Mouse (Mus musculus) spleen, postnatal 0 days (tissue): ENCODE measurements around the gene Mtg1. TPM values are rescaled to one million over a fixed set of nuclear protein-coding genes. Genes with fewer than 3 reads are reported as not detected.

Source experiments
- polyA plus RNA-seq: library from polyadenylated mRNA; unstranded; fragments of >200 nt; fragmentation: Nextera tagmentation; extraction: Ambion mirVana; gene quantifications from 2 replicates; pipeline ENCODE4 v1.2.1, GENCODE M21; 2015

The Mtg1 gene
- 16.9 and 18.4 TPM in 2 replicates for polyA plus RNA-seq

DNA sequence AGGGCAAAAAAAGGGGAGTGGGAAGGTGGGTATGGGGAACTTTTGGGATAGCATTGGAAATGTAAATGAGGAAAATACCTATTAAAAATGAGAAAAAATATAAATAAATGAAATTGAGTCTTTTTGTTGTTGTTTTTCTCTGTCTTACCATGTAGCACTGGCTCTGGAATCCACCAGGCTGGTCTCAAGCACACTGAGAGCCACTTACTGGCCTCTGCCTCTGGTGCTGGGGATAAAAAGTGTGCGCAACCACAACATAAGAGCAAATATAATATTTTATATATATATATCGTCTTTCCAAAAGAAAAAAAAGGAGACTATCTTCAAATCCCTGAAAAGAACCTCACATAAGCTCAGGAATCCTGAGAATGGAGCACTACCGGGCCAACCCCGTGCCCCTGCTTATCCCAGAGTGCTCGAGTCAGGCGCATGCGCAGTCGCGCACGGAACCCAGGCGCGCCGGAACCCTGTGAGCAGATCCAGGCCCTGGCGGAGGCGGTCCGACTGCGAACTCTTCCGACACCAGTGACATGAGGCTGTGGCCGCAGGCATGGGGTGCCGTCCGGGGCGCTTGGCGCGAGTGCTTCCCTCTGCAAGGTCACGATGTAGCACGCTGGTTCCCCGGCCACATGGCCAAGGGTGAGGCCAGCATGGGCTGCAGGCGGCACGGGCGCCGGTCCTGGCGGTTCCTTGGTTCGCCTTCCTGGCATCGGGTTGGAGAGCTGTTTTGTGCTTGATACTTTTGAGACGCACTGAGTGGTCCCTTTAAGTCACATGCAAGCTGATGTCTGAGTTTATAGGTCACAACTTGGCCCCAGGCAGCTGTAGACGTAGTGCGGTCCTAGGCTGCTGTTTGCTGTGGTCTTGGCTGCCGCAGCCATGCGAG is at the start of gene Mtg1:
TSS of gene Mtg1 (plus strand) at position 430 of the 886 bp plus-strand sequence.

DNA sequence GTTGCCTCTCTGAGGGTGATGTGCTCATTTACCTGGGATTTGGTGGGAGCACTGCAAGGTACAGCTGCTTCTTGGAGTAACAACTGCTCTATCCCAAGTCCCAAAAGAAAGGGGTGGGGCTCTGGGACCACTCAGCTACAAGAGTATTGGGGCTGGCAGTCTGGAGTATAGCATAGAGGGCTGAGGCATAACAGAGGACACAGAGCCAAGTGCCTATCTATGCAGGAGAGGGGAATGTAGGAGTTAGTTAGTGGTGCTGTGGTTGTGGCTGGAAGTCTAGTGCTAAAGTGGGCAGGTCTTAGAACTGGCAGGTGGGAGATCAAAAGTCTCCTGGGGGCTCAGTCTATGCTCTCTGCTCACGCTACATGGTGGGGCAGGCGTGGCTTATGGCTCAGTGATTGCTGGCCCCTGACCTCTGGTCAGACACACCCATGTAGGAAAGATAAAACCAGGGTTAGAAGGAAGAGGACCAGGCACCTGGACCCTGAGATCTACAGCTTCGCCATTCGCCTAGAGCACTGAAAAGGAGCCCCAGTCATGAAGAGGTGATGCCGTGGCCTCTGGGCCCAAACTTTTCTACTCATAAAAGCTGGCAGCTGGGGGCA is 44.3 kb upstream of the Mtg1 start, which contains the start of gene Prap1:
TSS of gene Prap1 (plus strand) at position 472 of the 605 bp plus-strand sequence.

DNA sequence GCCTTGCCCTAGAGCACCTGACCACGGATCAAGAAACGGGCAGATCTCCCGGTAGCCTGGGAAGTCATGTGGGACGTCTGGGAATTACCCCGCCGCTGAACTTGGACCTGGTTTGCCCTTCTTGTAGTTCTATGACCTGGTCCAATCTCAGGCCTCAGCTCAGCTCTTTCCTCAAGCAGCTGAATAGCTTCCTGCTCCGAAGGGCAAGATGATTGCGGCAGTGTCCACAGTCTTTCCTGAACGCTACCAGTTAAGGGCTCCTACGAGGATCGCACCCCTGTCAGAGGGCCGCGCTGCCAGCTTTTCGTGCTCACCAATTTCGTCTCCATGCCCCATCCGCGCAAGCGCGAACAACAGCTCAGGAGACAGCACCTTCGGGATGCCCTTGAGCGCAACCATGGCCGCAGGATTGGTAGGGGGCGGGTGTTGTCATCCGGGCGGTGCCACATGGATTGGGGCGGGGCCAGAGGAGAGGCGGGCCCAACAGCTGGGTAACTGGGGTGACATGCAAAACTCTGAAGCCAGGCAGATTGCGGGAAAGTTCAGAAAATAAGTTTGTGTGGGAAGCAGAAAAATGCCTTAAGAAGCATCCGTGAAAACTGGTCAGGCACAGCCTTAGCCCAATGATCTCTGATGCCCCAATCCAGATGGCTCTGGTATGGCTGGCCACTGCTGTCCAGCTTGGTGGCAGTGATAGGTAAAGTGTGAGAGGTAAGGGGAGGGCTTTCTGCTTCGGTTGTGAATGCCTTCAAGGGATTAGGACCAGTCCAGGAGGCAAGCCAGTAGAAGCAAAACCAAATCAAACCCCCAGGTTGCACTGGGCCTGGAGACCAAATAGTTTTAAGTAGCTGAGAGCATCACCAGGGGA is 35.1 kb upstream of the Mtg1 start, which contains the start of gene Fuom:
TSS of gene Fuom (minus strand) at position 449 of the 868 bp plus-strand sequence.

DNA sequence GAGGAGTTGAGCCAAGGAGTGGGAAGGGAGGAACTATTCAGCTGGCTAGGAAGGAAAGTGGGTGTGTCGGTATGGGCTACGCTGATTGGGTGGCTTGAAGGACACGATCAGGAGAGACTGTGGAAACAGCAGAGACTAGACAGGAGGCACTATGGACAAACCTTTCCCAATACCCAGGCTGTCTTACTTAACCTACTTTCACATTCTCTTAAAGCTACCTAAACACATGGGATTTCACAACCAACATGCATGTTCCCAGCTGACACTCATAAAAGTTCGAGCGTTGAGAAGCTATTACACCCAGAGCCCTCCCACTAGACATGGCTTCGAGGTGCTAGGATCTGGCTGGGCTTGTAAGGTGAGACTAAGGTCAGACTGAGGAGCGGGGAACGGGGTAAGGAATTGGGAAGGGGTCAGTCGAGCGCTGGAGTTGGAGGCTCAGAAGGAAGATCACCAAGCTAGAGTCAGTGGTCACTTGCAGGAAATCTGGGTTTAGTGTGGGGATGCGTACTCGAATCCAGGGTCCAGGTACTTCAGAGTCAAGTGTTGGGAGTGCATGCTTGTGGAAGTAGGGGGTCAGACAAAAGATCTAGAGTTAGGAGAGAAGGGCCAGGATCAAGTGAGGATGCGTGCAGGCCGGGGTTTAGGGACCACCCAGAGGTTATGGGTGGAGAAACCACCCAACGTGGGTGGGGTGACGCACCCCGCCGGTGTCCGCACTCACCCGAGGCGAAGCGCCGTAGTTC is 21.6 kb upstream of the Mtg1 start, which contains the start of gene Paox:
TSS of gene Paox (plus strand) at position 217 of the 746 bp plus-strand sequence.

DNA sequence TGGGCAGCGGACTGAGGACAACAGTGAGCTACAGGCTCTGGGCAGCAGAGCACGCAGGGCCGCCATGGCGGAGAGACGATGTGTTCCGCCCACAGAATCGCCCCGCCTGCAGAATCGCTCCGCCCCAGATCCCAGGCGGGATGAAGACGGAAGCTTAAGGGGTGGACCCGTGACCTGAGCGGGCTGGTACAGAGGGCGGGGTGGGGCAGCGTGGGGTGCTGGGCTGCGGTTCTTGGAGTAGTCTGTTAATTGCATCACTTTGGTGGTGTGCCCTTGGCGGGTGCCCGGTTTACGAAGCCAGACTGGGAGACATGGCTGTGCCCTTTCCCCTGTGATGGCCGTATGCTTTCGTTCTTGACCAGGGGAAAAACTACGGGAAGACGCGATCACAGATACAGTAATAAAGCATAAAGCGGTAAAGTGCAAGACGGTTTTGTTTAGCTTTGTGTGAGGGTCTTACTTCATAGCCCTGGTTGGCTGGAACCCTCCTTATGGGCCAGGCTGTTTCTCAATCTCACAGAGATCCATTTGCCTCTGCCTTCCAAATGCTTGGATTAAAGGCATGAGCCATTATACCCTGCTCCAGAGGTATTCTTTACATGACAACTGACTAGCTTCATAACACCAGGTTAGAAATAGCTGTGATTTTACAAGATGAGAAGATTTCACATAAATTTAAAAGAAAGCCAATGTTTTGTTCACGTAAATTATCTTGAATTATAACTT is 20.9 kb upstream of the Mtg1 start, which contains the start of gene Echs1:
TSS of gene Echs1 (minus strand) at position 148 of the 726 bp plus-strand sequence.

DNA sequence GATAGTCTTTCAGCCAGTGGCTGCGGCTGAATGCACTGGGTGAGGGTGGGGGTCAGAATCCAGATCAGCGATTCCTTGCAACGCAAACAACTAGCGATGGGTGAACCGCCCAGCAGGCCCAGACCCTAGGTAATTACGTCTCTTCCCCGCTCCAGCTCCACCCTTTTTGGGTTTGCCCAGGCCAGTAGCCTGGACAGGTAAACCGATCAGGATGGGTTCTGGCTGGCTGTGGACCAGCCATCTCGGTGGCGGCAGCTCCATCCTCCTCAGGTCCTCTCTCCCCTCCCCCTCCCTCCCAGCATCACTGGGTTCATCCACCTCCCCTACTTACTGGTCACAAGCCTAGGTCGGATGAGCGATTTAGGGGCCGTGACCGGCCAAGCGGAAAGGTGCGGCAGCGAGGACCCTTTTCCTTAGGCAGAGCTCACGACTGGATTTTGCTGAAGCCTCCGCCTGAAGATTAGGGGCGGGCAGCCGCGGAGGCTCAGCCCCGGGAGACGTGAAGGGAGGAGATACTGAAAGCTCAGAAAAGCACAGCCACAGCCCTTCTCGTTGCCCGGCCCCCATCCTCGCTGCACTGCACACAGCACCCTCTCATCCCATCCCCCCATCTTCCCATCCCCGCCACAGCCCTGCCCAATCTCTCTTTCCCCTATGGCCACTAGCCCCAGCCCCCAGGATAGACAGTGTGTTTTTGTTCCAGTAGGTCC is 17.0 kb downstream of the Mtg1 start, which contains the start of gene Sprn:
TSS of gene Sprn (minus strand) at position 660 of the 710 bp plus-strand sequence.

DNA sequence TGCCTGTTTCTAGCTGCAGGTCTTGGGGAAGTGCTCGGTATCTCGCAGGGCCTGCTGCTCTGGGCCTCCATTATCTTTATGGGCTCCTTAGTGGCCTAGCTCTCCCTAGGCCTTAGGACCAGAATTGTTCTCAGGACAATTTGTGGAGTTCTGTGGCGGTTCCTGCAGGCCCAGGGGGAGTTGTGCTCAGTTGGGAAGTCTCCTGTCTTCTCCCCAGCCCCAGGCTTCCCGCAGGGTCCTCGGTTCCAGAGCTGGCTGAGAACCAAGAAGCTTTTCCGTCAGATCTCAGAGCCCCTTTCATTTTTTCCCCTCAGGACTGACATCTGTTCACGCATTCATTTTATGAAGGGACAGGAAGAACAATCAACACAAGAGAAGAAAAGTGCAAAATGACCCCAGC is 27.3 kb downstream of the Mtg1 start, which contains the start of gene Olfr522:
TSS of gene Olfr522 (minus strand) at position 101 of the 400 bp plus-strand sequence.

DNA sequence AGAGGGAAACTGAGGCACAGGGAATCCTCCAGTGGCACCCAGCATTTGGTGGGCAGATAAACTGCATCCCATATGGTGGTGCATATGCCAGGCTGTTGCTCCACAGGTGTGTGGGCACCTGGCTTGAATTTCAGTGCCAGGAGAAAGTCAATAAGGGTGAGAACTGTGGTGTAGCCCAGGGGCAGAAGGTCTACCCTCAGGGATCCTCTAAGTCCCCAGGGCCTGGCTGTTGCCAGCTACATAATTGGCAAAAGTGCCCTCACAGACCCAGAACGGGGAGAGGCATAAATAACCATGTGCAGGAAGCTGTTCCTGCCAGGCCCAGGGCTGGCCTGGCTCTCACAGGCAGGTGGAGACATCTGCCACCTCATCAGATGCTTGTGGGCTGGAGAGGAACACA is 35.6 kb downstream of the Mtg1 start, which contains the start of gene Olfr523:
TSS of gene Olfr523 (plus strand) at position 282 of the 400 bp plus-strand sequence.

Other genes with a start within 250 kb of the Mtg1 start
- gene Kndc1, start 242.9 kb upstream of the Mtg1 start, polyA plus RNA-seq, result not detected in 2 replicates
- not detected in 2 replicates for gene Utf1, start 193.8 kb upstream of the Mtg1 start, polyA plus RNA-seq
- 0.57 and 0.61 TPM in 2 replicates for gene 6430531B16Rik, start 158.8 kb upstream of the Mtg1 start, polyA plus RNA-seq
- 8.6 and 11.5 TPM in 2 replicates for gene Adam8, start 145.0 kb upstream of the Mtg1 start, polyA plus RNA-seq
- 21.9 and 22.6 TPM in 2 replicates for gene Zfp511, start 101.2 kb upstream of the Mtg1 start, polyA plus RNA-seq
- 28.0 TPM in 2 replicates for gene Tubgcp2, start 100.9 kb upstream of the Mtg1 start, polyA plus RNA-seq
- not detected in 2 replicates for gene Msx3, start 88.5 kb upstream of the Mtg1 start, polyA plus RNA-seq
- 0.23 and 0.30 TPM in 2 replicates for gene Caly, start 55.0 kb upstream of the Mtg1 start, polyA plus RNA-seq
- gene Prap1, start 44.2 kb upstream of the Mtg1 start, polyA plus RNA-seq, result not detected in 2 replicates
- gene Fuom, start 35.1 kb upstream of the Mtg1 start, polyA plus RNA-seq, result 9.7 and 10.0 TPM in 2 replicates
- 14.4 and 15.9 TPM in 2 replicates for gene Paox, start 21.8 kb upstream of the Mtg1 start, polyA plus RNA-seq
- gene Echs1, start 21.1 kb upstream of the Mtg1 start, polyA plus RNA-seq, result 45.9 and 53.3 TPM in 2 replicates
- 0.04 TPM in 1 of 2 replicates, not detected in the other for gene Sprn, start 17.3 kb downstream of the Mtg1 start, polyA plus RNA-seq
- gene Olfr522, start 27.2 kb downstream of the Mtg1 start, polyA plus RNA-seq, result not detected in 2 replicates
- gene Olfr523, start 35.7 kb downstream of the Mtg1 start, polyA plus RNA-seq, result not detected in 2 replicates
- not detected in 2 replicates for gene Olfr524, start 68.4 kb downstream of the Mtg1 start, polyA plus RNA-seq
- 0.65 and 1.1 TPM in 2 replicates for gene Cd163l1, start 80.7 kb downstream of the Mtg1 start, polyA plus RNA-seq
- 0.04 and 0.07 TPM in 2 replicates for gene 5830411N06Rik, start 109.7 kb downstream of the Mtg1 start, polyA plus RNA-seq
- not detected in 2 replicates for gene Olfr525, start 183.3 kb downstream of the Mtg1 start, polyA plus RNA-seq
- gene Olfr527, start 196.5 kb downstream of the Mtg1 start, polyA plus RNA-seq, result not detected in 2 replicates
- not detected in 2 replicates for gene Olfr60, start 224.1 kb downstream of the Mtg1 start, polyA plus RNA-seq
- 0.06 TPM in 1 of 2 replicates, not detected in the other for gene Olfr530, start 238.8 kb downstream of the Mtg1 start, polyA plus RNA-seq